Mouse (Mus musculus) liver, embryonic 14.5 days (tissue): ENCODE measurements around the gene Slc45a3.

Experiments
- CTCF ChIP-seq: IDR thresholded peaks from 2 replicates; pipeline ENCODE4 v1.5.1; 2016; ENCODE audit warnings: antibody characterized with exemption, low read depth, control low read depth
- EP300 ChIP-seq: IDR thresholded peaks from 2 replicates; pipeline ENCODE4 v1.6.1; 2016; ENCODE audit warnings: antibody characterized with exemption, low read depth

DNA sequence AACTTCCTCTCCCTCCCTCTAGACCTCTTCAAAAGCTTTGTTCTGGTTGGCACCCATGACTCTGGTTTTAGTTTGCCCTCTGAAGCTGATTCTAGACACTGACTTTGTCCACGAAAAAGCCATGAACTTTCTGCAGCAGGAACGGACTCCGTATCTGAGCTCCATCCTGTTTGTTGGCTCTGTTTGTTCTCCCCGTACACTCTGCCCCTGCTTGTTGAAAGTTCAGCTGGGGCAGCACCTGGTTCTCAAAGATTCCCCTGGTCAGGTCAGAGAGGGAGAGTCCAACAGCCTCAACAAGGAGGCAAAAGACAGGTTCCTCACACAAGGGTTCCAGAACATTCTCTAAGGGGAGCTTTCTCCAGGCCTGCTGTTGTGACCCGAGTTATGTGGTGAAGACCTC lies 5.4 kb upstream of the Slc45a3 start:
- no peak for TF ChIP-seq EP300
- TF ChIP-seq CTCF: no peak
